Mouse (Mus musculus) C2C12 (cell line): Measurements from ENCODE around the gene Tmem236. TPM values are rescaled to one million over a fixed set of nuclear protein-coding genes. Genes with fewer than 3 reads are reported as not detected.
"Not testable (repeated sequence)": the region's sequence is repeated elsewhere in the genome, so short reads cannot be mapped to it uniquely, and the experiment has no call there.

ENCODE experiments used
- H3K27me3 ChIP-seq: one replicate; pipeline ENCODE4 v1.6.1; 2011; ENCODE audit not compliant: control insufficient read depth, insufficient read depth, insufficient read length
- H3K36me3 ChIP-seq: one replicate; pipeline ENCODE4 v1.6.1; 2011; ENCODE audit not compliant: control insufficient read depth, insufficient read depth
- H3K4me3 ChIP-seq: one replicate; pipeline ENCODE4 v1.5.1; 2011; ENCODE audit warnings: mild to moderate bottlenecking, control low read depth; ENCODE audit not compliant: poor library complexity, insufficient read depth, severe bottlenecking
- H3K79me2 ChIP-seq: one replicate; pipeline ENCODE4 v1.6.1; 2011; ENCODE audit not compliant: control insufficient read depth, insufficient read depth
- H3K79me3 ChIP-seq: one replicate; pipeline ENCODE4 v1.6.1; 2011; ENCODE audit warnings: low read depth, control low read depth
- H3ac ChIP-seq: one replicate; pipeline ENCODE3; 2011; ENCODE audit warnings: low read depth; ENCODE audit not compliant: control insufficient read depth, insufficient read length
- CEBPB ChIP-seq: IDR thresholded peaks from one replicate; pipeline ENCODE4 v1.6.1; 2011; ENCODE audit warnings: low read depth, mild to moderate bottlenecking, control low read depth, moderate library complexity
- CTCF ChIP-seq: IDR thresholded peaks from one replicate; pipeline ENCODE4 v1.5.1; 2011; ENCODE audit not compliant: control insufficient read depth, insufficient read depth, insufficient read length
- FOSL1 ChIP-seq: IDR thresholded peaks from one replicate; pipeline ENCODE4 v1.8.0; 2011; ENCODE audit warnings: mild to moderate bottlenecking, low read length; ENCODE audit not compliant: poor library complexity, insufficient read depth, severe bottlenecking
- MAX ChIP-seq: IDR thresholded peaks from one replicate; pipeline ENCODE4 v1.6.1; 2011; ENCODE audit warnings: mild to moderate bottlenecking, control low read depth
- MYOD1 ChIP-seq: IDR thresholded peaks from one replicate; pipeline ENCODE4 v1.6.1; 2011; ENCODE audit warnings: low read depth; ENCODE audit not compliant: control insufficient read depth, insufficient read length
- MYOG ChIP-seq: IDR thresholded peaks from one replicate; pipeline ENCODE4 v1.6.1; 2011; ENCODE audit not compliant: control insufficient read depth, insufficient read length; ENCODE audit errors: extremely low read depth
- USF1 ChIP-seq: IDR thresholded peaks from one replicate; pipeline ENCODE4 v1.6.1; 2011; ENCODE audit warnings: low read depth, mild to moderate bottlenecking, control low read depth, moderate library complexity
- polyA plus RNA-seq: library from polyadenylated mRNA; unstranded; fragments of >200 nt; fragmentation: generic; extraction: Trizol; gene quantifications from one replicate; pipeline ENCODE4 v1.2.1, GENCODE M21; 2012; ENCODE audit warnings: missing spikeins

Gene Tmem236
- polyA plus RNA-seq, 1 experiment: 0.01 TPM

DNA sequence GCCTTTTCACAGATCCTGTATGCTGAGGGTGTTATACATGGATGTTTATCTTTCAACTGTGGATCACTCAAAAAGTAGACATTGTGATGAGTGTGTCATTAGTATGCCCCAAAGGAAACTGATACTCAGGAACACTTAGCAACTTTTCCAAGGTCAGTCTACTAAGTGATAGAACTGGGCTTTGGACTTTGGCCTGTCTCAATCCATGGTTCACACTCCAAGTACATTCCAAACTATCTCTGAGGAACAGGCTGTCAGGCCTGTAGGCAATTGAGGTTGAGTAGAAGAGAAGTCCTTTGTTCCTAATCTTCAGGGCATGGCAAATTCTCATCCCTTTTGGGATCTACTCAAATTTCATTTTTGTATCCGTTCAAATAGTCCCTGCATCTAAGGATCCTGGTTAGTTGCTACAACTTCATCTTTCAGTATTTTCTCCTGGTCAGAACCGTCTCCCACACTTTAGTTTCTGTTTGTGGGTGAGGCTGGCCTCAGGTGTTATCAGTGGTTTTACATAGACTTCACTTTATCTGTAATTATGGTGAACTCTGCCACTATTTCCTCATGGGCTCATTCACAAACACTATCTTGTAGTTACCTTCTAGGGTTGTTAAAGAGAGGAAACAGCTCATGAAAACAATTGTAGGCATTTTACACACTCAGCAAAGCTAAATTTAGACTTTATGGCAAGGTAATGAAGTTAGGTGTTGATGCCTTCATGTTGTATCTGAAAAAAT, 2.3 kb downstream of the Tmem236 start:
- TF ChIP-seq MYOD1: no peak
- no peak for TF ChIP-seq CTCF
- no peak for TF ChIP-seq USF1
- no peak for TF ChIP-seq CEBPB
- Histone ChIP-seq H3K79me3 (no peaks in the 10 kb centered on the region), H3K4me3 (no peak overlapping the region), H3ac (no peak overlapping the region), H3K79me2 (no peaks in the 10 kb centered on the region), H3K27me3 (no peaks in the 10 kb centered on the region), H3K36me3 (no peaks in the 10 kb centered on the region)

DNA sequence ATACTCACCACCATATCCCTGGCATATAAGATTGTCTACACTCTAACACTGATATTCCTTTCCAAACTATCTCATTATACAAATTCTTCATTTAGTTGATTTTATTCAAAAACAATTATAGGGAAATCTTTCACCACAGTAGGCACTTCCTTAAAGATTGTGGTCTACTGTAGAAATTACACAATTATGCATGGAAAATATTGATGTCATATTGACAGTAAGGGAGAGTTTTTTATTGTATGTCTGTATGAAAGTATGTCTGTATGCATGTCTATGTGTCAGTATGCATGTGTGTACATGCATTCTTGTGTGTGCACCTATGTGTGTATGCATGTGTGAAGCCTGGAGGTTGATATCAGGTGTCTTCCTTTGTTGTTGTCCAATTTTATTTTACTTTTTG, 10.1 kb downstream of the Tmem236 start:
- no peak overlapping the region for H3K4me3 ChIP-seq
- no peak overlapping the region for H3ac ChIP-seq
- no peak for TF ChIP-seq USF1
- no peak for TF ChIP-seq CEBPB
- no peak for TF ChIP-seq MAX
- no peak for TF ChIP-seq MYOG
- TF ChIP-seq MYOD1: no peak
- no peak for TF ChIP-seq FOSL1
- TF ChIP-seq CTCF: no peak
- H3K27me3 ChIP-seq: no peaks in the 10 kb centered on the region
- no peaks in the 10 kb centered on the region for H3K79me2 ChIP-seq
- no peaks in the 10 kb centered on the region for H3K79me3 ChIP-seq
- no peaks in the 10 kb centered on the region for H3K36me3 ChIP-seq

DNA sequence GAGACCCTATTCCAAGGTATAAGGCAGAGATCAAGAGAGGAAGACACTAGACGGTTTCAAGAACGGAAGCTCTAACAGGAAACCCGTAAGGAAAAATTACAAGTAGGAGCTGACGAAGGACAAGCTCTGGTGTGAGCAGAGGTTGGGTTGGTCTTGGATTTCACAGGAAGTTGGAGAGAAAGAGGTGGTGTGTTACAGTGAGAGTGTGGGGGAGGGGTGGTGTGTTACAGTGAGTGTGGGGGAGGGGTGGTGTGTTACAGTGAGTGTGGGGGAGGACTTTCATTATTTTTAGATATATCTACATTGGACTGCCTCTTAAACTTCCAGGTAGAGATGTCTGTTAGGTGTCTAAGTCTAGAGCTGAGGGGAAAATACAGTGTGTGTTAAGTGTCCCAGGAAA, 16.4 kb downstream of the Tmem236 start:
- H3K79me2 ChIP-seq: no peaks in the 10 kb centered on the region

DNA sequence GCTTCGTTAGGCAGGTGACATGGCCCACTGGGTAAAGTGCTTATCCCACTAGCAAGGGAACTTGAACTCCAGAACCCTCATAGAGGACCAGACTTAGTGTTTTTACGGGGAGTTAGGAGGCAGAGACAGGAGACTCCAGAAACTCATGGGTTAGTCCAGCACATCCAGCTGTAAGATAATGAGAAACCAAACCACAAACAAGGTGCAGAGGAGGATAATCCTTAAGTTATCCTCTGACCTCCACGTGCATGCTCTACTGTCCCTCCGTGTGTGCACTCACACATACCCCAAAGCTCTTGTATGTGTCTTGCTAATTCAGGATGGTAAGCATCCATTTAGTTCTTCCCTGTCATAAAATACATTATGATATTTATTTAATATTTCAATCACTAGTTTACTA, 17.3 kb downstream of the Tmem236 start:
- Histone ChIP-seq H3K79me2 (no peaks in the 10 kb centered on the region), H3K27me3 (no peaks in the 10 kb centered on the region), H3K36me3 (no peaks in the 10 kb centered on the region), H3K79me3 (no peaks in the 10 kb centered on the region), H3ac (no peak overlapping the region), H3K4me3 (no peak overlapping the region)
- no peak for TF ChIP-seq MAX
- no peak for TF ChIP-seq USF1
- no peak for TF ChIP-seq CTCF
- TF ChIP-seq CEBPB: no peak
- no peak for TF ChIP-seq MYOG
- TF ChIP-seq FOSL1: no peak
- no peak for TF ChIP-seq MYOD1

More for the DNA sequence above, 16.4 kb downstream of the Tmem236 start:
- Histone ChIP-seq H3K27me3 (no peaks in the 10 kb centered on the region), H3K36me3 (no peaks in the 10 kb centered on the region), H3K4me3 (no peak overlapping the region), H3ac (no peak overlapping the region), H3K79me3 (no peaks in the 10 kb centered on the region)
- TF ChIP-seq FOSL1 (no peak), CEBPB (no peak), MAX (no peak), MYOD1 (no peak), CTCF (no peak), MYOG (no peak), USF1 (no peak)

DNA sequence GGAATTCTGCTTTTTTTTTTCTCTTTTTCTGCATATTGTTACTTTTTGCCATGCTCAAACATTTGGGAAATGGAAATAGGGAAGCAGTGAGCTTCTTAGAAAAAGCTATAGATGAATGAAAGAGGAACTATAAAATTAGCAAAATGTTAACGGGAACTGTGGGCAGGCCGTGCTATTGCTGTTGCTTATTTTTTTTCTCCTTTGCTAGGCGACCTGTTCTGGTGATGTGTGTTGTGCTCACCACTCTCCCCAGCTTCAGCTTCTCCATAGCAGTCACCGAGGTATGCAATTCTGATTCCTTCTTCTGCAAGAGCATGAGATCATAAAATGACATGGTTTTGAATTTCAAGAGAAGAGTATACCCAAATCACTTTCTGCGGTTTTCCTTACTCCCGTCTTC, 17.7 kb downstream of the Tmem236 start:
- H3K36me3 ChIP-seq: no peaks in the 10 kb centered on the region
- TF ChIP-seq MYOG: no peak
- TF ChIP-seq CEBPB: no peak
- no peak for TF ChIP-seq CTCF
- no peak for TF ChIP-seq MAX
- TF ChIP-seq USF1: no peak
- no peak for TF ChIP-seq FOSL1
- no peaks in the 10 kb centered on the region for H3K79me3 ChIP-seq
- H3K79me2 ChIP-seq: no peaks in the 10 kb centered on the region
- H3K4me3 ChIP-seq: no peak overlapping the region
- no peak overlapping the region for H3ac ChIP-seq
- H3K27me3 ChIP-seq: no peaks in the 10 kb centered on the region

DNA sequence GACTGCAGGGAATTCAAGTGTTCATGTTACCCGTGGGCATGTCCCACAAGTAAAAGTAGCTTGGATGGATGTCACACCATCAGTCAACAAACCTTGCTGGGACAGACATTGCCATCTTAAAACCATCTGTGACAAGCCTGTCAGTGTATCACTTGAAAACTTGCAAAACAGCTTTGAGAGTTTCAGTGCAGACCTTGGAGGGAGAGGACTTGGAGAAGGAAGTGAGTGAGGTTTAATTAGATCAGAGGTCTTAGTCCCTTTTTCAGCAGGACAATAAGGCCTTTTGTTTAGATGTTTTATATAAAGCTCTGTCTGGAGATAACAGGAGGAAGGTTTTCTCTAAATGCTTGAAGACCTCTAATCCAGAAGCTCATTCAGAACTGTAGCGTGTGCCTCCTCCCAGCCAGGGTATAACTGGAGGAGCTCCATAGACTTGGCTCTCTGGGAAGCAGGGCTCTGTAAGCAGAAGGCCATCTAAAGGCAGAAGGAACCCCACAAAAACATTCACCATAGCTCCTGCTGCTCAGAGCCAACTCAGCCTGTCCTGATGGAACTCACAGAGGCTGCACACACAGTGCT, 24.1 kb downstream of the Tmem236 start:
- H3K36me3 ChIP-seq, H3ac ChIP-seq, H3K27me3 ChIP-seq, H3K79me2 ChIP-seq, H3K4me3 ChIP-seq, H3K79me3 ChIP-seq: not testable (repeated sequence)
